In genomic region chr8:9233326-9233919, GRCm38 (mm10) we compare ENCODE assay signal across 8 mouse cellular contexts.
A peak's percentile ranks its signal among the peaks of the same experiment; 100 is the strongest.
DNase-seq lines count a peak whose midpoint lies in the region; ATAC-seq lines count a peak whose summit lies in the region.

No protein-coding gene starts in this region.

- H3K27ac ChIP-seq in kidney, embryonic 14.5 days (ENCODE audit: low read depth, low read length) = no peak overlapping the region
- H3K27ac ChIP-seq in limb, embryonic 13.5 days = no peak overlapping the region
- H3K27ac ChIP-seq in neural tube, embryonic 11.5 days (ENCODE audit: low read depth, low read length) = no peak overlapping the region
- no peak overlapping the region for H3K27ac ChIP-seq in stomach, embryonic 16.5 days (ENCODE audit: low read length)

- no peak overlapping the region for H3K4me2 ChIP-seq in kidney, embryonic 14.5 days (replicated peaks; ENCODE audit: low read depth, low read length)
- 0 out of 2 replicates have a peak overlapping the region, but pooled peaks have one; percentile 11 for H3K4me2 ChIP-seq in limb, embryonic 13.5 days (replicated peaks)
- no peak overlapping the region for H3K4me2 ChIP-seq in neural tube, embryonic 11.5 days (ENCODE audit: low read depth)
- H3K4me2 ChIP-seq in stomach, embryonic 16.5 days (ENCODE audit: low read depth, low read length) = peak overlapping the region; percentile 9; the same call in 1 of the 2 replicates

- H3K9me3 ChIP-seq in kidney, embryonic 14.5 days (ENCODE audit: control insufficient read depth, low read length) = no peaks in the 10 kb centered on the region
- H3K9me3 ChIP-seq in limb, embryonic 13.5 days = no peaks in the 10 kb centered on the region
- H3K9me3 ChIP-seq in neural tube, embryonic 11.5 days (ENCODE audit: control insufficient read depth, low read length) = no peaks in the 10 kb centered on the region
- no peaks in the 10 kb centered on the region for H3K9me3 ChIP-seq in stomach, embryonic 16.5 days (replicated peaks; ENCODE audit: control insufficient read depth, low read length)

- peak; percentile 55 for DNase-seq in CD4-positive, CD25-positive, alpha-beta regulatory T cell, adult 2 months (ENCODE audit: low read depth, low spot score)
- DNase-seq in embryo, embryonic 10 days (ENCODE audit: low spot score) = peak; percentile 92
- peak; percentile 73 to 85 for DNase-seq in gastrocnemius, postnatal 4 days (ENCODE audit: low spot score in 2 of 2)
- peak; percentile 89 for DNase-seq in neural tube, embryonic 11.5 days (ENCODE audit: low spot score)

- no peaks in the 10 kb centered on the region for H3K36me3 ChIP-seq in kidney, embryonic 14.5 days (ENCODE audit: control insufficient read depth, insufficient read depth, low read length)
- no peaks in the 10 kb centered on the region for H3K36me3 ChIP-seq in limb, embryonic 13.5 days
- no peaks in the 10 kb centered on the region for H3K36me3 ChIP-seq in neural tube, embryonic 11.5 days (ENCODE audit: control insufficient read depth, insufficient read depth, low read length)
- no peaks in the 10 kb centered on the region for H3K36me3 ChIP-seq in stomach, embryonic 16.5 days (ENCODE audit: control insufficient read depth, insufficient read depth, low read length)

- H3K9ac ChIP-seq in kidney, embryonic 14.5 days (ENCODE audit: low read depth, low read length) = no peak overlapping the region
- no peak overlapping the region for H3K9ac ChIP-seq in limb, embryonic 13.5 days
- no peak overlapping the region for H3K9ac ChIP-seq in neural tube, embryonic 11.5 days (ENCODE audit: low read length)
- no peak overlapping the region for H3K9ac ChIP-seq in stomach, embryonic 16.5 days (ENCODE audit: low read length)

- ATAC-seq in CD4-positive, CD25-positive, alpha-beta regulatory T cell, adult 4 months = no peak
- peak; percentile 87 for ATAC-seq in kidney, embryonic 14.5 days (ENCODE audit: low FRiP score, low TSS enrichment)
- ATAC-seq in limb, embryonic 13.5 days (ENCODE audit: low FRiP score, low read depth) = peak; percentile 83
- ATAC-seq in neural tube, embryonic 11.5 days (ENCODE audit: insufficient read depth, low FRiP score, low TSS enrichment) = peak; percentile 84
- ATAC-seq in stomach, embryonic 16.5 days (ENCODE audit: insufficient read depth, low FRiP score) = peak; percentile 88

- H3K4me1 ChIP-seq in kidney, embryonic 14.5 days (ENCODE audit: control insufficient read depth, insufficient read depth, low read length) = no peaks in the 10 kb centered on the region
- H3K4me1 ChIP-seq in limb, embryonic 13.5 days = peaks cover 7% of the 10 kb centered on the region; the same call in 1 of the 2 replicates
- peaks cover 2% of the 10 kb centered on the region; the same call in 1 of the 2 replicates for H3K4me1 ChIP-seq in neural tube, embryonic 11.5 days (ENCODE audit: control insufficient read depth, insufficient read depth, low read length)
- no peaks in the 10 kb centered on the region; the same call in 1 of the 2 replicates for H3K4me1 ChIP-seq in stomach, embryonic 16.5 days (ENCODE audit: control insufficient read depth, insufficient read depth, low read length)

- no peaks in the 10 kb centered on the region for H3K27me3 ChIP-seq in kidney, embryonic 14.5 days (ENCODE audit: control insufficient read depth, insufficient read depth, low read length)
- 0 out of 2 replicates have a peak, but pooled peaks cover 3% of the 10 kb centered on the region for H3K27me3 ChIP-seq in limb, embryonic 13.5 days
- no peaks in the 10 kb centered on the region for H3K27me3 ChIP-seq in neural tube, embryonic 11.5 days (ENCODE audit: control insufficient read depth, insufficient read depth, low read length)
- H3K27me3 ChIP-seq in stomach, embryonic 16.5 days (ENCODE audit: control insufficient read depth, insufficient read depth, low read length) = no peaks in the 10 kb centered on the region

- WGBS in kidney, embryonic 14.5 days = 4% methylated on average over 12 of the region's 12 CpGs
- 3% methylated on average over 12 of the region's 12 CpGs for WGBS in limb, embryonic 13.5 days
- 4% methylated on average over 12 of the region's 12 CpGs for WGBS in neural tube, embryonic 11.5 days
- WGBS in stomach, embryonic 16.5 days = 4% methylated on average over 12 of the region's 12 CpGs

- H3K4me3 ChIP-seq in kidney, embryonic 14.5 days (ENCODE audit: low read length) = no peak overlapping the region
- no peak overlapping the region for H3K4me3 ChIP-seq in limb, embryonic 13.5 days
- no peak overlapping the region for H3K4me3 ChIP-seq in neural tube, embryonic 11.5 days (ENCODE audit: low read depth, low read length)
- no peak overlapping the region for H3K4me3 ChIP-seq in stomach, embryonic 16.5 days (replicated peaks; ENCODE audit: low read length)

Comparison
In these comparisons a context has a peak if more than half of its experiments do, and no peak if none do; other contexts are left out.
1. H3K4me2 ChIP-seq: peak in limb, embryonic 13.5 days (single experiment) and stomach, embryonic 16.5 days (single experiment); none in kidney, embryonic 14.5 days (single experiment) and neural tube, embryonic 11.5 days (single experiment).
2. Peak in every context shown above with its lines, with median percentiles within 50 percentile points of each other: DNase-seq.